Mouse (Mus musculus) testis, adult 2 months (tissue): Measurements from ENCODE around the gene Bckdha.

Experiments used
- CTCF ChIP-seq: fragments of 200-500 bp; IDR thresholded peaks from 2 replicates; pipeline ENCODE4 v1.5.1; 2012; ENCODE audit warnings: low read depth, mild to moderate bottlenecking, inconsistent platforms, low read length, moderate library complexity; ENCODE audit not compliant: control insufficient read depth, insufficient read depth, insufficient replicate concordance
- POLR2A ChIP-seq: fragments of 200-500 bp; IDR thresholded peaks from 2 replicates; pipeline ENCODE4 v1.6.1; 2012; ENCODE audit warnings: low read depth, mild to moderate bottlenecking, inconsistent platforms, low read length, moderate library complexity; ENCODE audit not compliant: control insufficient read depth

- TF ChIP-seq CTCF (no peak), POLR2A (no peak)
Measured at GRCm38 (mm10) chr7:25679971-25680370, 21.2 kb upstream of the Bckdha start.
